Mouse (Mus musculus) thymus, postnatal 14 days (tissue): ENCODE data around the gene Kl.

Experiments used
- DNase-seq: peaks from one replicate; pipeline ENCODE4 v3.0.0; 2021

The Kl gene

GRCm38 (mm10) chr5:150952328-150952668, at the start of gene Kl:
TSS of gene Kl (plus strand) at chr5:150952607.
- DNase-seq = no peak

DNA sequence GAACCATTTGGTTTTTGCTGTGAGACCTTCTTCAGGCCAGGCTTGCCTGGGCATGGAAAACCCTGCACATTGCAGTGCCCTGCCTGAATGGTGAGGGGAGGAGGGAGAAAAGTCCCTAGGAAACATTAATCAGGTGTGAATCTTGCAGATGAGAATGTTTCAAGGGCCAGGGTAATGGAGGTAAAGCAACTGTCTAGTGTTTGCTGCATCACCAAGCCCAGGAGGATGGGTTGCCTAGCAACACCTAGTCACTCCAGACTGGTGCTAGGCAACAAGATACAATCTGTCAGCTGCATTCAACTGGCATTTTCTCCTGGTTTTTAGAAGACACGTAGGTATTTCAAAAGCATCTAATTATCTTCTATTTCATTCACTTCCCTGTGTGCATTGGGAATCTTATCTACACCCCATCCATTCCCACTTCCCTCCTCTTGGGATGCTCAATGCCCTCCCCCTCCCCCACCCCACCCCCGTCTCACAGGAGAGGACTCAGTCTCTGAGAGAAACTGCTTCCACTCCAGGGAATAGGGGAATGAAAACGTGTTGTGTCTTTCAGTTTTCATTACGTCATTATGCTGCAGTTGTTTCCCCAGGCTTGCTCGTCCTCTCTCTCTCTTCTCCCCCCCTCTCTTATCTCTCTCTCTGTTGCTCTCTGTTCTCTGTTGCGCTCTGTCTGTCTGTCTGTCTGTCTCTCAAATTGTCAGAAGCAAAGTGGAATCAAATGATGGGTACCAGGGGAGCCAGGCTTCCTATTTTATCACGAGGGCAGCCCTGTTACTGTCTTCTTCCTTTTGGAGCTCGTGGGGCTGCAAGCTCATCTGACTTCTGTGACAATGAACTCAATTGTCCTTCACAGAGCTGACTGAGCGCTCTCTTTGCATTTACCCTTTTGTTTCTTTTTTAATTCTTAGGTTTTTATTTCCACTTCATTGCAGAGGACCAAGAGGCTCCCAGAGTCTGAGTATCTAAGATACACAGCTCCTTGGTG, 46.1 kb upstream of the Kl start:
- DNase-seq = no peak

DNA sequence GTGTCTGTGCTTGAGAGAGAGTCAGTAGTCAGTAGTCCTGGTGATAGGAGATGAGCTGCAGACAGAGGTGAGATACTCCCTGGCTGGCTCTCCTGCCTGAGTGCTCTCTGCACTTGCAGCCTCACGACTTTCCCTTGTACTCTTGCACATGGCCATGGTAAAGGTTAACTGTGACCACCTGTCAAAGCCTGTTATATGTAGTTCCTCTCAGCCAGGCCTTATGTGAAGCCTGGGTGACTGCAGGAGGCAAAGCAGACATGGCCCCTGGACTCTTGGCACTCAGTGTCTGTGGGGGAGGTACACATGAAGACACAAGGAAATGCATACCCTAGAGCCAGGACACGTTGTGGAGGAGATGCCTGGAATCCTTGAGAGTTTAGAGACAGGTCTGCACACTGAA, 40.3 kb upstream of the Kl start:
- no peak for DNase-seq

GRCm38 (mm10) chr5:150912656-150913055, 39.8 kb upstream of the Kl start:
- DNase-seq = no peak

DNA sequence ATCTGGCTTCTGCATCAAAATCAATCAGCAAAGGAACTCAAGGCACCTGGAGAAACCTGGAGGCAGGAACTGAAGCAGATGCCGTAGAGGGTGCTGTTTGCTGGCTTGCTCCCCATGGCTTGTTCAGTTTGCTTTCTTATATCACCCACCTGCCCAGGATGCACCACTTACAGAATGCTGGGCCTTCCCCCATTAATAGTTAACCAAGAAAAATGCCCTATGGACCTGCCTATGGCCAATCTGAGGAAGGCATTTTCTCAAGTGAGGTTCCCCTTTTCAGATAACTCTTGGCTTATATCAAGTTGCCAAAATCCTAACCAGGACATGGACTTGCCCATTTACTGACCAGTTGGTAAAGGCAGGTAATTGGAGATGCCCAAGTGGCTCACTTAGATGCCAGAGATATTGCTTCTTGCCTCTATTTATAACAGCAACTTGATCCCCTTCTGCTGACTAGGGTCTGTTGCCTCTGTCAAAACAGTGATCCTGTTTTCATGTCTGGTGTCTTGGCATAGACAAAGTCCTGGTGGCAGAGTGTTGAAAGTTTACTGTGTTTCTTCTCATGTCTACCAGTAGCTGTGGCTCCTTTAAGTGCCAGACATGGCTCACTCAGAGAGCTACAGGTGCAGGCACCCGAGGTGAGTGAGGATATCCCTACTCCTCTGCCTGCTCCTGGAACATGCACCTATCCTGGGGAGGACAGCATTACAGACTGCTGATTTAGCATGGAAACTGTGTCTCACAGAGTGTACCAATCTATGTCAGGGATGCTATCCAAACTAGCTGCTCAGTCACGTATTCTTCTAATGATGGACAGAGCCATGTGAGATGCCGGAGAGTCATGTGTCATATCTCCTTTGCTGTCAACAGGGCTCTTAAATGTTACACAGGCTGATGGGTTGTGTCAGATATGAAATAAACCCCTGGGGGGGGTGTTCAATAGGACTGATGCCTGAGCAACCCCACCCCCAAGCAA, 37.0 kb upstream of the Kl start:
- no peak for DNase-seq

DNA sequence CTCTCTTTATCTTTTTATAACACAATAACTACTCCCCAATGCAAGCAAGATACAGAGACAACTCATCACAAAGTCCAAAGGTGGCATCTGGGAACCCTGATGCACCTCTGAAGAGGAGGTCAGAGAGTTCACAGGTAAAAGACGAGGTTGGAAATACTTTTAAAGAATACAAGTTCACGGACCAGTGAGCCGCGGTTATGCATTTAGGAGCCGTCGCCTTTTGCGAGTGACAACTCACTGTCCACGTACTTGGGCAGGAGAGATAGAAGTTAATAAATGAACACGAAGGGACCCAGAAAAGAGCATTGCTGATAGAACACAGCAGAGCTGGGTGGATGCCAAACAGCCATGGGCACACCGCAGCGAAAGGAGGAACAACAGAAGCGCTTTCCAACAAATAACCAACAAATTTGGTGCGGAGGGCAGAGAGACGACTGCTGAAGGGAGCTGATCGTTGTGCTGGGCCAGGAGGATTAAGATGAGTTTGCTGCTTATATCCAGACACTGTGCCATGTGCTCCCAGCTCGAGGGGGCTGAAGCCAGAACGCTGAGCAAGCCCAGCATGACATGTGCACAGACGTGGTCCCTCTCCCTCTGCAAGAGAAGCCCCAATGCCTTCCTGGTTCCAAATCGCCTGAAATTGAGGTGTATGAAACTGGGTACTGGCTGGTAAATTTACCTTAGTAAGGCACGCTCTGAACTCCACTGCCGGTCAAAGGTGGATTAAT, 35.1 kb upstream of the Kl start:
- no peak for DNase-seq

GRCm38 (mm10) chr5:150918599-150918998, 33.8 kb upstream of the Kl start:
- DNase-seq = no peak

DNA sequence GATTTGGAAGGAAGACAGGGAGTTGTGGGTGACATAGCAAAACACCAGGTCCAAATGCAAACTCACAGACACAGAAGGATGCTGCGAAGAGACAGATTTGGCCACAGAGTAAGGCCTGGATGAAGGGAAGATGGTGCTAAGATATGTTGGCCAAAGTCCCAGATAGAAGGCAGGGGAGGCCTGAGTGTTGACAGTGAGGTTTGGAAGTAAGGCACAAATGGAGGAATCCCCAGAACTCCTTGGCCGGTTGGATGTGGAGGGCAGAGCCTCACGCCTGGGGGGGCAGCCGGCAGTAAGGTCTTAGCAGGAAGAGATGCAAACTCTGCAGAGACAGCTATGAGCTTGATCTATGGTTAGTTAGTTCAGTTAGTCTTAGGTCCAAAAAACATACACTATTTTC, 33.1 kb upstream of the Kl start:
- DNase-seq = no peak

- no peak for DNase-seq
These were observed 32.4 kb upstream of the Kl start for GRCm38 (mm10) chr5:150919961-150920360.

GRCm38 (mm10) chr5:150929406-150929805, 23.0 kb upstream of the Kl start:
- no peak for DNase-seq

- DNase-seq = no peak
These were observed 19.8 kb upstream of the Kl start for GRCm38 (mm10) chr5:150932596-150932995.

GRCm38 (mm10) chr5:150936213-150936612, 16.2 kb upstream of the Kl start:
- no peak for DNase-seq

- DNase-seq = no peak
These were observed 15.6 kb upstream of the Kl start for GRCm38 (mm10) chr5:150936807-150937206.

DNA sequence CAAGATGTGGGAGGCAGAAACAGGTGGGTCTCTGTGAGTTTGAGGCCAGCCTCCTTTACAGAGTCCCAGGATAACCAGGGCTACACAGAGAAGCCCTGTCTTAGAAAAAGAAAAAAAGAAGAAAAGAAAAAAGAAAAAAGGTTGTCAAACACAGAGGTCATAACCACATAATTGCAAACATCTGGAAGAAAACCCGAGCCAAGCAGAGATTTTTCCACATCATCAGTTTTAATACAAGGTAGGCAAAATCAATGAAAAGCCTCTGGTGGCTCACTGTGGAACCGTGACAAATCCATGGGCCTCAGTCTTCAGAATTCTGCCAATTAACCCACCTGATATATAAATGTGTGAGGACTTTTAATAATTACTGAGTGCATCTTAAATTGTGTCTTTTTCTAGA, 14.9 kb upstream of the Kl start:
- no peak for DNase-seq

GRCm38 (mm10) chr5:150945576-150945975, 6.8 kb upstream of the Kl start:
- DNase-seq = no peak

DNA sequence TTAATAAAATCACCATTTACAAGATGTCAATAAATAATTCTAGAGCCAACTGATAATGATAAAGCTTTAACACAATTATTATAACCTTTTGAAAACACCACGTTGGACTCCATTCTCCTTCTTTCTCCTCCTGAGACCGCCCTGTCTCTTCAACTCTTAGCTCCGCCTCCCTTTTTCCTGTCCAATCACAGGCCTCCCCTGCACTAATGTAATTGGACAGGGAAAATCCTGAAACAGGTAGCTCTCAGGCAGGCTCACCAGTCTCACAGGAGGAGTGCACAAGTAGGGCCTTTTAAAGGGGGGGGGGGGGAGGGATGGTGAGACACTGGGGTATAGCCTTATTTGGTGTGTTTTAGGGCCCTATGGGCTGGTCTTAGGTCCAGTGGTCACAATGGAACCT, 3.3 kb upstream of the Kl start:
- DNase-seq = no peak

GRCm38 (mm10) chr5:150951325-150951724, 1.1 kb upstream of the Kl start:
- no peak for DNase-seq

GRCm38 (mm10) chr5:150952669-150953521, 488 bp downstream of the Kl start:
- no peak for DNase-seq

GRCm38 (mm10) chr5:150954791-150955190, 2.4 kb downstream of the Kl start:
- DNase-seq = no peak

DNA sequence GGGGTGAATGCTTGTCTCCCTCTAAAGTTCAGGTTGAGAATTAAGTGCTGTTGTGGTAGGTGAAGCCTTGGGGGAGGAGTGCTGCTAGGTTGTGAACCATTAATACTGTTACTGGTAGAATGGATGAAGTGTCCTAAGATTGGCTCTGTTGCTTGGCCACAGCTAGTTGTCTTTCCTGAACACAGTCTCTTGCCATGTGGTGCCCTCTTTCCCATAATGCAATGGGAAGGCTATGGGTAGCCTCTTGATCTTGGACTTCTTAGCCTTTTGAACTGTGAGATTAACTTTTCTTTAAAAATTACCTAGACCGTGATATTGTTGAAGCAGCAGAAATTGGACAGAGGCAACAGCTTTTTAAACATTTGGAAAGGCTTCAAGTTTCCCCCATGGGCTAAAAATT, 7.5 kb downstream of the Kl start:
- DNase-seq = no peak

DNA sequence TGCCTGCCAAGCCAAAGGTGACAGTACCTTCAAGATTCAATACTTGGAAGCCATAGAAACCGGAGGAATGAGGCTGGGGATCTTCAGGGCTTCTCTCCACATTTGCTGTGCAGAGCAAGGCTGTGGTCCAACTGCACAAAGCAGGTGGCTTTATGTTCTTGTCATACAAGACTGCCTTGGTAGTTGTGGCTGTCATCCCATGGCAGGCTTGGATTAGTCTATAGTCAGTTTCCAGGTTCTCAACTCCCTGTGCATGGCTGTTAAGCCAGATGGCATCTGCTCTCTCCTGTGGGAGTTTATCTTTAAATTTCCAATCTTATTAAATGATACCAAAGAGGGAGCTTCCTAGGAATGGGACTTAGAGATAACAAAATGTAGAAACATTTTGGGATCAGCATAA, 9.2 kb downstream of the Kl start:
- no peak for DNase-seq

GRCm38 (mm10) chr5:150962756-150963155, 10.3 kb downstream of the Kl start:
- no peak for DNase-seq
